Comparison of ENCODE assay signal across 8 mouse cellular contexts in genomic region chr7:100325482-100325881, GRCm38 (mm10). TPM values are rescaled to one million over a fixed set of nuclear protein-coding genes. Genes with fewer than 3 reads are reported as not detected.
DNase-seq lines count a peak whose midpoint lies in the region; ATAC-seq and TF ChIP-seq lines count a peak whose summit lies in the region.

No protein-coding gene starts in this region.

- TF ChIP-seq EP300 in MEL (IDR thresholded peaks at IDR 0.05; ENCODE audit: low read depth in 1 of 2, low read length in 2 of 2): no peak

- H3K36me3 ChIP-seq in hindbrain, embryonic 16.5 days (ENCODE audit: control insufficient read depth, insufficient read depth, low read length): peaks cover 15% of the 10 kb centered on the region
- H3K36me3 ChIP-seq in hindbrain, embryonic 12.5 days: peaks cover 50% of the 10 kb centered on the region
- H3K36me3 ChIP-seq in MEL (ENCODE audit: control insufficient read depth in 1 of 2, insufficient read depth in 2 of 2, low read length in 2 of 2): peaks cover 0 to 2% of the 10 kb centered on the region in 2 experiments; a peak in 1 of 4 replicates

- ATAC-seq in hindbrain, embryonic 16.5 days: peak; percentile 25; the same call in 1 of the 2 replicates
- no peak; the same call in 1 of the 2 replicates for ATAC-seq in hindbrain, embryonic 12.5 days (ENCODE audit: low FRiP score)
- no peak for ATAC-seq in monocyte, adult 5-6 weeks (replicated peaks; ENCODE audit: insufficient number of reproducible peaks, low FRiP score, low TSS enrichment, poor library complexity, severe bottlenecking)

- WGBS in hindbrain, embryonic 16.5 days: 72% methylated on average over 6 of the region's 6 CpGs
- WGBS in hindbrain, embryonic 12.5 days: 86% methylated on average over 6 of the region's 6 CpGs

- peak; percentile 48 for TF ChIP-seq RAD21 in MEL (IDR thresholded peaks at IDR 0.05; ENCODE audit: low read depth, low read length)

- no peaks in the 10 kb centered on the region for H3K9me3 ChIP-seq in hindbrain, embryonic 16.5 days (ENCODE audit: control insufficient read depth, low read length)
- no peaks in the 10 kb centered on the region for H3K9me3 ChIP-seq in hindbrain, embryonic 12.5 days (replicated peaks)
- no peaks in the 10 kb centered on the region for H3K9me3 ChIP-seq in MEL (replicated peaks; ENCODE audit: insufficient read depth, low read length)

- H3K4me3 ChIP-seq in hindbrain, embryonic 16.5 days (ENCODE audit: low read length): no peak overlapping the region
- no peak overlapping the region for H3K4me3 ChIP-seq in hindbrain, embryonic 12.5 days
- H3K4me3 ChIP-seq in MEL (ENCODE audit: control insufficient read depth in 1 of 2, insufficient read depth in 1 of 2, low read depth in 2 of 2, low read length in 2 of 2): no peak overlapping the region

- no peaks in the 10 kb centered on the region for H3K4me1 ChIP-seq in hindbrain, embryonic 16.5 days (ENCODE audit: control insufficient read depth, insufficient read depth, low read depth, low read length)
- no peaks in the 10 kb centered on the region for H3K4me1 ChIP-seq in hindbrain, embryonic 12.5 days
- no peaks in the 10 kb centered on the region for H3K4me1 ChIP-seq in MEL (ENCODE audit: control insufficient read depth in 1 of 2, insufficient read depth in 2 of 2, low read length in 2 of 2)

- no peak overlapping the region for H3K9ac ChIP-seq in hindbrain, embryonic 16.5 days (ENCODE audit: low read depth, low read length)
- no peak overlapping the region for H3K9ac ChIP-seq in hindbrain, embryonic 12.5 days
- no peak overlapping the region for H3K9ac ChIP-seq in MEL (ENCODE audit: control insufficient read depth, low read depth, low read length, poor library complexity, severe bottlenecking)

- H3K27me3 ChIP-seq in hindbrain, embryonic 16.5 days (replicated peaks; ENCODE audit: control insufficient read depth, insufficient read depth, low read length): no peaks in the 10 kb centered on the region
- no peaks in the 10 kb centered on the region for H3K27me3 ChIP-seq in hindbrain, embryonic 12.5 days
- no peaks in the 10 kb centered on the region for H3K27me3 ChIP-seq in MEL (ENCODE audit: control insufficient read depth in 1 of 2, insufficient read depth in 2 of 2, low read length in 2 of 2)

- TF ChIP-seq CTCF in MEL (IDR thresholded peaks at IDR 0.05 in 2 of 3, conservative IDR thresholded peaks at IDR 0.05 in 1 of 3; ENCODE audit: control insufficient read depth in 1 of 3, insufficient read depth in 1 of 3, low read depth in 2 of 3, low read length in 3 of 3, poor library complexity in 1 of 3, severe bottlenecking in 1 of 3): peak; percentile 69 to 81 (median 71)

- H3K4me2 ChIP-seq in hindbrain, embryonic 16.5 days (ENCODE audit: low read length): no peak overlapping the region
- no peak overlapping the region for H3K4me2 ChIP-seq in hindbrain, embryonic 12.5 days (replicated peaks)

- no peaks in the 10 kb centered on the region for H3K79me2 ChIP-seq in MEL (ENCODE audit: control insufficient read depth, insufficient read depth, low read length, poor library complexity)

- DNase-seq in A20 (ENCODE audit: low read depth, low spot score): peak; percentile 27
- peak; percentile 18 for DNase-seq in MEL (ENCODE audit: low read depth, low spot score)
- peak; percentile 37 to 60 for DNase-seq in cerebellum, postnatal 4 days (ENCODE audit: low spot score in 2 of 2)
- peak; percentile 22 to 70 for DNase-seq in layer of hippocampus, adult 18-20 months (ENCODE audit: low spot score in 2 of 2)
- peak; percentile 12 for DNase-seq in naive thymus-derived CD4-positive, alpha-beta T cell, adult 2 months (ENCODE audit: low read depth)

- no peak overlapping the region for H3K27ac ChIP-seq in hindbrain, embryonic 16.5 days (ENCODE audit: low read depth, low read length)
- H3K27ac ChIP-seq in hindbrain, embryonic 12.5 days: no peak overlapping the region
- H3K27ac ChIP-seq in MEL (ENCODE audit: control insufficient read depth, low read depth, low read length): no peak overlapping the region

- no peak for TF ChIP-seq POLR2A in MEL (IDR thresholded peaks at IDR 0.05; ENCODE audit: control insufficient read depth in 1 of 2, insufficient read depth in 1 of 2, low read depth in 1 of 2, low read length in 2 of 2, poor library complexity in 1 of 2)

TF ChIP-seq in MEL, 35 proteins besides CTCF, POLR2A, EP300 and RAD21:
- TF ChIP-seq RCOR1 (IDR thresholded peaks at IDR 0.05; ENCODE audit: low read depth, low read length) (no peak), ETS1 (IDR thresholded peaks at IDR 0.05; ENCODE audit: low read depth, low read length) (no peak), SMC3 (IDR thresholded peaks at IDR 0.05; ENCODE audit: low read depth, low read length) (peak; percentile 64), CHD2 (IDR thresholded peaks at IDR 0.05; ENCODE audit: low read length) (no peak), ELF1 (IDR thresholded peaks at IDR 0.05; ENCODE audit: low read depth, low read length) (no peak), ZC3H11A (IDR thresholded peaks at IDR 0.05; ENCODE audit: low read depth, low read length) (peak; percentile 32; the same call in 1 of the 2 replicates), CHD1 (IDR thresholded peaks at IDR 0.05; ENCODE audit: low read depth, low read length) (no peak)

RNA-seq across cellular contexts. Expression of gene P4ha3, which starts 40.2 kb away (rescaled TPM):
- 5.5 and 10.4 TPM in 2 replicates for polyA plus RNA-seq in hindbrain, embryonic 16.5 days (2015; fragmentation: Nextera tagmentation; extraction: Ambion mirVana)
- 12.6 and 13.2 TPM in 2 replicates for polyA plus RNA-seq in hindbrain, embryonic 12.5 days (2016; fragmentation: Nextera tagmentation; extraction: Ambion mirVana)
- total RNA-seq in MEL (2012; rRNA removed): 0.35 and 0.39 TPM in 2 replicates
- polyA plus RNA-seq in MEL (2012; ENCODE audit: insufficient read depth in 1 of 2, insufficient read length in 2 of 2, low read depth in 1 of 2, low replicate concordance in 2 of 2, missing spikeins in 1 of 2): not detected
- 1 to 10 TPM; 3.0 to 5.9 TPM for total RNA-seq in layer of hippocampus, adult 18-20 months (2021)
- total RNA-seq in monocyte, adult 5-6 weeks (2017): not detected in 3 replicates

RNA-seq across cellular contexts. Expression of gene C2cd3, which starts 46.6 kb away (rescaled TPM):
- polyA plus RNA-seq in hindbrain, embryonic 16.5 days (2015; fragmentation: Nextera tagmentation; extraction: Ambion mirVana): 13.2 and 16.9 TPM in 2 replicates
- 33.2 and 37.4 TPM in 2 replicates for polyA plus RNA-seq in hindbrain, embryonic 12.5 days (2016; fragmentation: Nextera tagmentation; extraction: Ambion mirVana)
- 8.5 and 9.2 TPM in 2 replicates for total RNA-seq in MEL (2012; rRNA removed)
- polyA plus RNA-seq in MEL (2012; ENCODE audit: insufficient read depth in 1 of 2, insufficient read length in 2 of 2, low read depth in 1 of 2, low replicate concordance in 2 of 2, missing spikeins in 1 of 2): 10 to 100 TPM in 1 of 2 experiments, not detected in 1; 23.5 TPM
- total RNA-seq in layer of hippocampus, adult 18-20 months (2021): 10 to 100 TPM; 23.4 to 24.4 TPM
- 14.5 to 39.8 TPM (median 23.7 TPM) in 3 replicates for total RNA-seq in monocyte, adult 5-6 weeks (2017)

RNA-seq across cellular contexts. Expression of gene Ppme1, which starts 46.6 kb away (rescaled TPM):
- 157 and 168 TPM in 2 replicates for polyA plus RNA-seq in hindbrain, embryonic 16.5 days (2015; fragmentation: Nextera tagmentation; extraction: Ambion mirVana)
- 102 and 111 TPM in 2 replicates for polyA plus RNA-seq in hindbrain, embryonic 12.5 days (2016; fragmentation: Nextera tagmentation; extraction: Ambion mirVana)
- 28.0 and 29.5 TPM in 2 replicates for total RNA-seq in MEL (2012; rRNA removed)
- polyA plus RNA-seq in MEL (2012; ENCODE audit: insufficient read depth in 1 of 2, insufficient read length in 2 of 2, low read depth in 1 of 2, low replicate concordance in 2 of 2, missing spikeins in 1 of 2): 10 to 100 TPM in 1 of 2 experiments, not detected in 1; 74.0 TPM
- 100 to 1,000 TPM; 145 to 146 TPM for total RNA-seq in layer of hippocampus, adult 18-20 months (2021)
- 44.9 to 68.1 TPM (median 64.4 TPM) in 3 replicates for total RNA-seq in monocyte, adult 5-6 weeks (2017)
